Mouse (Mus musculus) kidney, postnatal 10 days (tissue): ENCODE measurements around the gene Slc37a1.

Source experiments
- DNase-seq: peaks from one replicate; pipeline ENCODE4 v3.0.0; 2021; ENCODE audit warnings: mixed read lengths

Gene Slc37a1

GRCm38 (mm10) chr17:31295215-31295891 lies 8.8 kb downstream of the Slc37a1 start:
- DNase-seq = no peak

GRCm38 (mm10) chr17:31295892-31296781 lies 9.5 kb downstream of the Slc37a1 start:
- peak; percentile 88 for DNase-seq

GRCm38 (mm10) chr17:31297521-31297939 lies 10.9 kb downstream of the Slc37a1 start:
- peak; percentile 79 for DNase-seq

GRCm38 (mm10) chr17:31298419-31299209 lies 12.0 kb downstream of the Slc37a1 start:
- no peak for DNase-seq

- DNase-seq = no peak
Measured at GRCm38 (mm10) chr17:31299981-31300380, 13.4 kb downstream of the Slc37a1 start.

GRCm38 (mm10) chr17:31300736-31301135 lies 14.1 kb downstream of the Slc37a1 start:
- no peak for DNase-seq

- no peak for DNase-seq
Measured at GRCm38 (mm10) chr17:31303401-31303800, 16.8 kb downstream of the Slc37a1 start.

- peak; percentile 76 for DNase-seq
Measured at GRCm38 (mm10) chr17:31304895-31305775, 18.5 kb downstream of the Slc37a1 start.

- DNase-seq = no peak
Measured at GRCm38 (mm10) chr17:31305776-31306120, 19.2 kb downstream of the Slc37a1 start.

- DNase-seq = no peak
Measured at GRCm38 (mm10) chr17:31307756-31308155, 21.2 kb downstream of the Slc37a1 start.

- DNase-seq = no peak
Measured at GRCm38 (mm10) chr17:31308291-31308816, 21.8 kb downstream of the Slc37a1 start.

- DNase-seq = no peak
Measured at GRCm38 (mm10) chr17:31309281-31309793, 22.7 kb downstream of the Slc37a1 start.

GRCm38 (mm10) chr17:31311047-31311446 lies 24.5 kb downstream of the Slc37a1 start:
- DNase-seq = no peak

GRCm38 (mm10) chr17:31312648-31313047 lies 26.1 kb downstream of the Slc37a1 start:
- DNase-seq = no peak

GRCm38 (mm10) chr17:31315046-31315792 lies 28.6 kb downstream of the Slc37a1 start:
- no peak for DNase-seq

- no peak for DNase-seq
Measured at GRCm38 (mm10) chr17:31315993-31316392, 29.4 kb downstream of the Slc37a1 start.

GRCm38 (mm10) chr17:31316998-31317397 lies 30.4 kb downstream of the Slc37a1 start:
- DNase-seq = no peak

GRCm38 (mm10) chr17:31317521-31318272 lies 31.1 kb downstream of the Slc37a1 start:
- DNase-seq = no peak

- DNase-seq = no peak
Measured at GRCm38 (mm10) chr17:31318906-31319767, 32.5 kb downstream of the Slc37a1 start.
